ENCODE assay signal across 25 mouse cellular contexts in genomic region chr13:109864311-109864710, GRCm38 (mm10).
A peak's percentile ranks its signal among the peaks of the same experiment; 100 is the strongest.
DNase-seq lines count a peak whose midpoint lies in the region; ATAC-seq and TF ChIP-seq lines count a peak whose summit lies in the region.
"Had no signal": no experiment of that assay in that cellular context is flagged by ENCODE, and none has a peak within 500 bp of the region (broad histone marks: within the 10 kb centered on the region; RNA-seq: fewer than 3 reads in every experiment).

No protein-coding gene starts in this region.

- no peaks in the 10 kb centered on the region for H3K9me3 ChIP-seq in lung, embryonic 15.5 days
- H3K9me3 ChIP-seq in lung, postnatal 0 days (ENCODE audit: low read length), result no peaks in the 10 kb centered on the region
- H3K9me3 ChIP-seq: embryonic facial prominence, embryonic 10.5 days; embryonic facial prominence, embryonic 12.5 days; forebrain, embryonic 13.5 days; forebrain, embryonic 15.5 days; G1E had no signal

- TF ChIP-seq CTCF in lung, postnatal 0 days (IDR thresholded peaks at IDR 0.05), result no peak

- no peak for ATAC-seq in CD4-positive, CD25-positive, alpha-beta regulatory T cell, adult 4 months
- peak; percentile 88 for ATAC-seq in lung, embryonic 15.5 days (ENCODE audit: borderline replicate concordance, extremely low read depth, low FRiP score, low TSS enrichment)
- peak; percentile 72 for ATAC-seq in lung, postnatal 0 days
- ATAC-seq: activated CD4-positive, CD25-positive, alpha-beta regulatory T cell, adult 4 months; forebrain, embryonic 13.5 days; forebrain, embryonic 15.5 days; Patski had no signal

- H3K27me3 ChIP-seq in lung, embryonic 15.5 days, result no peaks in the 10 kb centered on the region
- H3K27me3 ChIP-seq in lung, postnatal 0 days (replicated peaks; ENCODE audit: insufficient read depth, low read length), result no peaks in the 10 kb centered on the region
- H3K27me3 ChIP-seq: CH12.LX; embryonic facial prominence, embryonic 12.5 days; forebrain, embryonic 13.5 days; forebrain, embryonic 15.5 days; Patski had no signal

- peak overlapping the region; percentile 37; the same call in 1 of the 2 replicates for H3K27ac ChIP-seq in lung, embryonic 15.5 days
- no peak overlapping the region for H3K27ac ChIP-seq in lung, postnatal 0 days (ENCODE audit: low read length)
- H3K27ac ChIP-seq: embryonic facial prominence, embryonic 10.5 days; embryonic facial prominence, embryonic 12.5 days; forebrain, embryonic 13.5 days; forebrain, embryonic 15.5 days had no signal

- no peak overlapping the region for H3K4me3 ChIP-seq in lung, embryonic 15.5 days
- H3K4me3 ChIP-seq in lung, postnatal 0 days (ENCODE audit: low read depth, low read length), result no peak overlapping the region
- H3K4me3 ChIP-seq: embryonic facial prominence, embryonic 10.5 days; embryonic facial prominence, embryonic 12.5 days; forebrain, embryonic 13.5 days; forebrain, embryonic 15.5 days had no signal

- no peak for TF ChIP-seq EP300 in lung, postnatal 0 days (IDR thresholded peaks at IDR 0.05)

- H3K4me2 ChIP-seq in lung, embryonic 15.5 days, result no peak overlapping the region
- H3K4me2 ChIP-seq in lung, postnatal 0 days (replicated peaks; ENCODE audit: low read depth, low read length), result no peak overlapping the region
- H3K4me2 ChIP-seq: embryonic facial prominence, embryonic 12.5 days; forebrain, embryonic 13.5 days; forebrain, embryonic 15.5 days had no signal

- peak; percentile 10 for DNase-seq in CD4-positive, CD25-positive, alpha-beta regulatory T cell, adult 2 months (ENCODE audit: low read depth, low spot score)
- DNase-seq in lung, postnatal 14 days, result no peak
- peak; percentile 45 for DNase-seq in lung, postnatal 0 days (ENCODE audit: low spot score)
- peak; percentile 12 for DNase-seq in lung, postnatal 25 days (ENCODE audit: low spot score)
- DNase-seq in thymus, postnatal 10 days (ENCODE audit: low spot score in 2 of 2), result no peak
- DNase-seq in heart, adult 8-10 months (ENCODE audit: low spot score), result no peak
- DNase-seq: adrenal gland, adult 8-10 months; adrenal gland, postnatal 14 days; adrenal gland, postnatal 36 days; B cell, adult 2 months; cerebellum, adult 11-12 months; cerebellum, adult 2 months; cerebellum, adult 9-10 months; cerebellum, postnatal 10 days; cerebellum, postnatal 25 days had no signal

- H3K4me1 ChIP-seq in lung, embryonic 15.5 days, result no peaks in the 10 kb centered on the region
- no peaks in the 10 kb centered on the region for H3K4me1 ChIP-seq in lung, postnatal 0 days (ENCODE audit: insufficient read depth, low read depth, low read length)
- H3K4me1 ChIP-seq: embryonic facial prominence, embryonic 10.5 days; embryonic facial prominence, embryonic 12.5 days; forebrain, embryonic 13.5 days; forebrain, embryonic 15.5 days had no signal

- WGBS in lung, embryonic 15.5 days, result 59% methylated on average over 6 of the region's 6 CpGs
- 52% methylated on average over 6 of the region's 6 CpGs for WGBS in lung, postnatal 0 days

- H3K9ac ChIP-seq in lung, embryonic 15.5 days, result no peak overlapping the region
- no peak overlapping the region for H3K9ac ChIP-seq in lung, postnatal 0 days (replicated peaks; ENCODE audit: low read depth)
- H3K9ac ChIP-seq: embryonic facial prominence, embryonic 12.5 days; forebrain, embryonic 13.5 days; forebrain, embryonic 15.5 days had no signal

- H3K36me3 ChIP-seq in lung, embryonic 15.5 days, result no peaks in the 10 kb centered on the region
- H3K36me3 ChIP-seq in lung, postnatal 0 days (ENCODE audit: insufficient read depth, low read length), result no peaks in the 10 kb centered on the region
- H3K36me3 ChIP-seq: embryonic facial prominence, embryonic 10.5 days; embryonic facial prominence, embryonic 12.5 days; forebrain, embryonic 15.5 days had no signal

Comparison
In these comparisons a context has a peak if more than half of its experiments do, and no peak if none do; other contexts are left out.
1. DNase-seq: peak in CD4-positive, CD25-positive, alpha-beta regulatory T cell, adult 2 months (single experiment), lung, postnatal 0 days (single experiment) and lung, postnatal 25 days (single experiment); none in lung, postnatal 14 days (single experiment), thymus, postnatal 10 days (0 of 2) and heart, adult 8-10 months (single experiment).